Mouse (Mus musculus) liver, embryonic 16.5 days (tissue): ENCODE results near the gene Tmem223. TPM values are rescaled to one million over a fixed set of nuclear protein-coding genes. Genes with fewer than 3 reads are reported as not detected.
A peak's percentile ranks its signal among the peaks of the same experiment; 100 is the strongest.
"Not testable (repeated sequence)": the region's sequence is repeated elsewhere in the genome, so short reads cannot be mapped to it uniquely, and the experiment has no call there.

ENCODE experiments used
- ATAC-seq: fragments of 200-750 bp; cut with Nextera tagmentation; 2 replicates; pipeline ENCODE4 v1.8.0; 2017; ENCODE audit warnings: low read depth, mild to moderate bottlenecking, moderate number of reproducible peaks, moderate library complexity
- H3K27ac ChIP-seq: fragments of 300-500 bp; sonication (generic); 2 replicates; pipeline ENCODE4 v1.5.1; 2014; ENCODE audit warnings: mild to moderate bottlenecking, low read length
- H3K27me3 ChIP-seq: fragments of 300-500 bp; sonication (generic); 2 replicates; pipeline ENCODE4 v1.6.1; 2014; ENCODE audit warnings: low read depth, low read length, mixed read lengths; ENCODE audit not compliant: control insufficient read depth, insufficient read depth
- H3K36me3 ChIP-seq: fragments of 300-500 bp; sonication (generic); 2 replicates; pipeline ENCODE4 v1.6.1; 2014; ENCODE audit warnings: mild to moderate bottlenecking; ENCODE audit not compliant: control insufficient read depth, insufficient read depth
- H3K4me1 ChIP-seq: fragments of 300-500 bp; sonication (generic); 2 replicates; pipeline ENCODE4 v1.6.1; 2014; ENCODE audit warnings: low read depth, low read length, mixed read lengths; ENCODE audit not compliant: control insufficient read depth
- H3K4me2 ChIP-seq: fragments of 300-500 bp; sonication (generic); 2 replicates; pipeline ENCODE4 v1.6.1; 2014; ENCODE audit warnings: low read depth, low read length, mixed read lengths
- H3K4me3 ChIP-seq: fragments of 300-500 bp; sonication (generic); 2 replicates; pipeline ENCODE4 v1.5.1; 2014; ENCODE audit warnings: low read depth, mild to moderate bottlenecking, low read length
- H3K9ac ChIP-seq: fragments of 300-500 bp; sonication (generic); 2 replicates; pipeline ENCODE4 v1.6.1; 2014; ENCODE audit warnings: low read depth, low read length
- H3K9me3 ChIP-seq: fragments of 300-500 bp; sonication (generic); replicated peaks from 2 replicates; pipeline ENCODE4 v1.6.1; 2016; ENCODE audit warnings: low read length; ENCODE audit not compliant: control insufficient read depth
- WGBS: fragments of 180-500 bp; shearing (Covaris S2); extraction: QIAGEN DNeasy Blood & Tissue Kit; methylation state at CpG from one replicate; pipeline ENCODE4 v1.1.7; 2014; ENCODE audit not compliant: insufficient replicate concordance; 5-methylcytosine and 5-hydroxymethylcytosine counted together
- polyA plus RNA-seq: library from polyadenylated mRNA; unstranded; fragments of >200 nt; fragmentation: Nextera tagmentation; extraction: Ambion mirVana; gene quantifications from 2 replicates; pipeline ENCODE4 v1.2.1, GENCODE M21; 2015

The Tmem223 gene
- polyA plus RNA-seq, 1 experiment from 2014 or later: 50.9 TPM

GRCm38 (mm10) chr19:8726609-8727390 is 44.0 kb upstream of the Tmem223 start:
- no peak overlapping the region for H3K27ac ChIP-seq
- peaks cover 30% of the 10 kb centered on the region for H3K36me3 ChIP-seq
- H3K4me3 ChIP-seq: no peak overlapping the region
- peaks cover 21% of the 10 kb centered on the region for H3K4me1 ChIP-seq
- H3K4me2 ChIP-seq: no peak overlapping the region
- WGBS: 13% methylated on average over 3 of the region's 3 CpGs
- no peak for ATAC-seq
- H3K9me3 ChIP-seq: no peaks in the 10 kb centered on the region
- no peak overlapping the region for H3K9ac ChIP-seq
- no peaks in the 10 kb centered on the region for H3K27me3 ChIP-seq

GRCm38 (mm10) chr19:8727495-8728114 is 43.2 kb upstream of the Tmem223 start:
- Histone ChIP-seq H3K9ac (no peak overlapping the region), H3K36me3 (peaks cover 30% of the 10 kb centered on the region), H3K27me3 (no peaks in the 10 kb centered on the region), H3K9me3 (no peaks in the 10 kb centered on the region), H3K4me3 (no peak overlapping the region), H3K27ac (0 out of 2 replicates have a peak overlapping the region, but pooled peaks have one; percentile 0), H3K4me2 (no peak overlapping the region), H3K4me1 (peaks cover 17% of the 10 kb centered on the region)
- ATAC-seq: no peak
- WGBS: 9% methylated on average over 5 of the region's 5 CpGs

GRCm38 (mm10) chr19:8728335-8729099 is 42.3 kb upstream of the Tmem223 start:
- H3K27me3 ChIP-seq, H3K4me3 ChIP-seq, ATAC-seq, H3K9me3 ChIP-seq, H3K9ac ChIP-seq, H3K4me2 ChIP-seq, H3K27ac ChIP-seq: not testable (repeated sequence)
- H3K36me3 ChIP-seq: peaks cover 30% of the 10 kb centered on the region
- 49% methylated on average over 3 of the region's 3 CpGs for WGBS
- H3K4me1 ChIP-seq: peaks cover 17% of the 10 kb centered on the region

- H3K36me3 ChIP-seq: peaks cover 4% of the 10 kb centered on the region
- no peaks in the 10 kb centered on the region for H3K9me3 ChIP-seq
- H3K4me3 ChIP-seq: no peak overlapping the region
- H3K9ac ChIP-seq: no peak overlapping the region
- no peak for ATAC-seq
- WGBS: 24% methylated on average over 3 of the region's 3 CpGs
- H3K27me3 ChIP-seq: no peaks in the 10 kb centered on the region
- peaks cover 9% of the 10 kb centered on the region for H3K4me1 ChIP-seq
- H3K4me2 ChIP-seq: no peak overlapping the region
- H3K27ac ChIP-seq: no peak overlapping the region
Observed at GRCm38 (mm10) chr19:8734334-8734733, 36.5 kb upstream of the Tmem223 start.

- peak; percentile 91 for ATAC-seq
- Histone ChIP-seq H3K4me2 (peak within 1 kb of the TSS; percentile 94), H3K27ac (peak within 1 kb of the TSS; percentile 79), H3K9ac (peak within 1 kb of the TSS; percentile 83), H3K4me3 (peak within 1 kb of the TSS; percentile 90), H3K27me3 (no peaks in the 10 kb centered on the region), H3K36me3 (peaks cover 12% of the 10 kb centered on the region), H3K4me1 (peaks cover 11% of the 10 kb centered on the region), H3K9me3 (no peaks in the 10 kb centered on the region)
- under 1% methylated on average over 32 of the region's 32 CpGs for WGBS
Observed at GRCm38 (mm10) chr19:8735389-8736159, 35.2 kb upstream of the Tmem223 start, which contains the start of gene Wdr74. Gene Wdr74, plus strand, starts transcription at chr19:8735827.

- Histone ChIP-seq H3K36me3 (peaks cover 12% of the 10 kb centered on the region), H3K4me1 (peaks cover 16% of the 10 kb centered on the region), H3K9me3 (no peaks in the 10 kb centered on the region), H3K4me2 (peak overlapping the region; percentile 94), H3K27ac (peak overlapping the region; percentile 62), H3K9ac (peak overlapping the region; percentile 83), H3K27me3 (no peaks in the 10 kb centered on the region), H3K4me3 (peak overlapping the region; percentile 90)
- ATAC-seq: peak; percentile 33
- WGBS: 2% methylated on average over 11 of the region's 11 CpGs
Observed at GRCm38 (mm10) chr19:8736160-8736467, 34.7 kb upstream of the Tmem223 start.

GRCm38 (mm10) chr19:8738911-8739310 is 31.9 kb upstream of the Tmem223 start:
- H3K36me3 ChIP-seq: peaks cover 20% of the 10 kb centered on the region

GRCm38 (mm10) chr19:8739646-8740045 is 31.1 kb upstream of the Tmem223 start:
- no peak overlapping the region for H3K4me3 ChIP-seq
- no peak for ATAC-seq
- H3K4me2 ChIP-seq: no peak overlapping the region
- peaks cover 25% of the 10 kb centered on the region for H3K4me1 ChIP-seq
- 76% methylated on average over 6 of the region's 6 CpGs for WGBS
- peaks cover 23% of the 10 kb centered on the region for H3K36me3 ChIP-seq
- H3K27me3 ChIP-seq: no peaks in the 10 kb centered on the region
- H3K9ac ChIP-seq: no peak overlapping the region
- H3K9me3 ChIP-seq: no peaks in the 10 kb centered on the region
- H3K27ac ChIP-seq: no peak overlapping the region

More at GRCm38 (mm10) chr19:8738911-8739310, 31.9 kb upstream of the Tmem223 start:
- 83% methylated on average over 7 of the region's 7 CpGs for WGBS
- Histone ChIP-seq H3K4me2 (no peak overlapping the region), H3K9ac (no peak overlapping the region), H3K27ac (no peak overlapping the region), H3K9me3 (no peaks in the 10 kb centered on the region), H3K4me3 (no peak overlapping the region), H3K27me3 (no peaks in the 10 kb centered on the region), H3K4me1 (peaks cover 25% of the 10 kb centered on the region)
- no peak for ATAC-seq
